Mouse (Mus musculus) hindbrain, embryonic 15.5 days (tissue): ENCODE measurements around the gene Terf2. TPM values are rescaled to one million over a fixed set of nuclear protein-coding genes. Genes with fewer than 3 reads are reported as not detected.

ENCODE experiments used
- microRNA-seq: library from miRNA; unstranded; fragments of <30 nt; microRNA quantifications from one replicate; pipeline ENCODE4, GENCODE M21; 2016
- polyA plus RNA-seq: library from polyadenylated mRNA; unstranded; fragments of >200 nt; fragmentation: Nextera tagmentation; extraction: Ambion mirVana; gene quantifications from 2 replicates; pipeline ENCODE4 v1.2.1, GENCODE M21; 2015

Terf2 gene
- polyA plus RNA-seq, 1 experiment from 2014 or later = 26.8 TPM

Small RNA genes lying within 50 kb of the gene (microRNA-seq; reads per million reads assigned to microRNA genes)
- gene Mir7075 = 2.2 reads per million, percentile 3 among the genes with 10 or more reads in this experiment

Other genes starting within 250 kb of the Terf2 start
- 0.92 and 1.5 TPM in 2 replicates for gene Has3, start 226.3 kb downstream of the Terf2 start, polyA plus RNA-seq
- 42.2 and 42.5 TPM in 2 replicates for gene Utp4, start 202.9 kb downstream of the Terf2 start, polyA plus RNA-seq
- gene Sntb2, start 160.8 kb downstream of the Terf2 start, polyA plus RNA-seq = 6.5 and 6.7 TPM in 2 replicates
- 143 and 147 TPM in 2 replicates for gene Vps4a, start 65.3 kb downstream of the Terf2 start, polyA plus RNA-seq
- gene Pdf, start 47.9 kb downstream of the Terf2 start, polyA plus RNA-seq = 41.3 and 41.4 TPM in 2 replicates
- gene Cog8, start 39.9 kb downstream of the Terf2 start, polyA plus RNA-seq = 44.2 and 45.3 TPM in 2 replicates
- 62.2 and 65.6 TPM in 2 replicates for gene Nip7, start 39.7 kb downstream of the Terf2 start, polyA plus RNA-seq
- gene Tmed6, start 30.9 kb downstream of the Terf2 start, polyA plus RNA-seq = not detected in 2 replicates
- gene Cyb5b, start 54.1 kb upstream of the Terf2 start, polyA plus RNA-seq = 99.6 and 103 TPM in 2 replicates
- 9.5 and 11.1 TPM in 2 replicates for gene Nfat5, start 196.9 kb upstream of the Terf2 start, polyA plus RNA-seq